Mouse (Mus musculus) intestine, postnatal 0 days (tissue): ENCODE measurements around the gene Gm10490. TPM values are rescaled to one million over a fixed set of nuclear protein-coding genes. Genes with fewer than 3 reads are reported as not detected.
"Not testable (repeated sequence)": the region's sequence is repeated elsewhere in the genome, so short reads cannot be mapped to it uniquely, and the experiment has no call there.

Experiments
- ATAC-seq: fragments of 200-750 bp; cut with Nextera tagmentation; 2 replicates; pipeline ENCODE4 v1.8.0; 2017; ENCODE audit warnings: mild to moderate bottlenecking, moderate TSS enrichment, moderate library complexity
- H3K27ac ChIP-seq: fragments of 300-500 bp; sonication (generic); 2 replicates; pipeline ENCODE4 v1.5.1; 2014; ENCODE audit warnings: mild to moderate bottlenecking, low read depth, low read length, moderate library complexity
- H3K27me3 ChIP-seq: fragments of 300-500 bp; sonication (generic); replicated peaks from 2 replicates; pipeline ENCODE4 v1.6.1; 2014; ENCODE audit warnings: low read length, mixed read lengths; ENCODE audit not compliant: control insufficient read depth, insufficient read depth
- H3K36me3 ChIP-seq: fragments of 300-500 bp; sonication (generic); 2 replicates; pipeline ENCODE4 v1.6.1; 2014; ENCODE audit warnings: mild to moderate bottlenecking, moderate library complexity; ENCODE audit not compliant: control insufficient read depth, insufficient read depth
- H3K4me1 ChIP-seq: fragments of 300-500 bp; sonication (generic); replicated peaks from 2 replicates; pipeline ENCODE4 v1.6.1; 2014; ENCODE audit warnings: antibody characterized with exemption, low read length, mixed read lengths; ENCODE audit not compliant: control insufficient read depth, insufficient read depth
- H3K4me2 ChIP-seq: fragments of 300-500 bp; sonication (generic); replicated peaks from 2 replicates; pipeline ENCODE4 v1.6.1; 2014; ENCODE audit warnings: low read depth, mild to moderate bottlenecking, moderate library complexity
- H3K4me3 ChIP-seq: fragments of 300-500 bp; sonication (generic); 2 replicates; pipeline ENCODE4 v1.5.1; 2014; ENCODE audit warnings: low read depth, low read length
- H3K9ac ChIP-seq: fragments of 300-500 bp; sonication (generic); 2 replicates; pipeline ENCODE4 v1.6.1; 2014; ENCODE audit warnings: mild to moderate bottlenecking, low read depth, low read length
- H3K9me3 ChIP-seq: fragments of 300-500 bp; sonication (generic); 2 replicates; pipeline ENCODE4 v1.6.1; 2016; ENCODE audit warnings: mixed run types; ENCODE audit not compliant: control insufficient read depth
- CTCF ChIP-seq: sonication (generic); IDR thresholded peaks from 2 replicates; pipeline ENCODE4 v1.5.1; 2016; ENCODE audit warnings: low read depth, mild to moderate bottlenecking, control low read depth, antibody characterized with exemption, moderate library complexity
- WGBS: fragments of 180-500 bp; shearing (Covaris S2); extraction: QIAGEN DNeasy Blood & Tissue Kit; methylation state at CpG from one replicate; pipeline ENCODE4 v1.1.7; 2014; 5-methylcytosine and 5-hydroxymethylcytosine counted together
- polyA plus RNA-seq: library from polyadenylated mRNA; unstranded; fragments of >200 nt; fragmentation: Nextera tagmentation; extraction: Ambion mirVana; gene quantifications from 2 replicates; pipeline ENCODE4 v1.2.1, GENCODE M21; 2015

Gene Gm10490
- not detected in 2 replicates for polyA plus RNA-seq

GRCm38 (mm10) chrX:7909242-7909641, at the start of gene Gm10490:
Gm10490 (plus strand) TSS chrX:7909542.
- H3K9ac ChIP-seq, H3K27me3 ChIP-seq, H3K27ac ChIP-seq, H3K4me2 ChIP-seq, H3K4me3 ChIP-seq, H3K4me1 ChIP-seq, H3K9me3 ChIP-seq, ATAC-seq, H3K36me3 ChIP-seq: not testable (repeated sequence)
- 92% methylated on average over 4 of the region's 4 CpGs for WGBS

GRCm38 (mm10) chrX:7863181-7863580, 46.2 kb upstream of the Gm10490 start:
- no peak overlapping the region for H3K4me2 ChIP-seq
- H3K9ac ChIP-seq: no peak overlapping the region
- H3K4me1 ChIP-seq: no peaks in the 10 kb centered on the region
- no peaks in the 10 kb centered on the region for H3K27me3 ChIP-seq
- no peak overlapping the region for H3K4me3 ChIP-seq
- H3K36me3 ChIP-seq: peaks cover 6% of the 10 kb centered on the region; the same call in 1 of the 2 replicates
- no peak for TF ChIP-seq CTCF
- no peak overlapping the region for H3K27ac ChIP-seq
- no peaks in the 10 kb centered on the region for H3K9me3 ChIP-seq
- 80% methylated on average over 1 of the region's 1 CpGs for WGBS
- no peak for ATAC-seq

GRCm38 (mm10) chrX:7864551-7864950, 44.8 kb upstream of the Gm10490 start:
- H3K4me3 ChIP-seq: no peak overlapping the region
- H3K27me3 ChIP-seq: no peaks in the 10 kb centered on the region
- H3K27ac ChIP-seq: no peak overlapping the region
- H3K4me2 ChIP-seq: no peak overlapping the region
- H3K36me3 ChIP-seq: peaks cover 6% of the 10 kb centered on the region; the same call in 1 of the 2 replicates
- no peaks in the 10 kb centered on the region for H3K4me1 ChIP-seq
- no peak for TF ChIP-seq CTCF
- WGBS: 78% methylated on average over 3 of the region's 3 CpGs
- H3K9me3 ChIP-seq: no peaks in the 10 kb centered on the region
- ATAC-seq: no peak
- no peak overlapping the region for H3K9ac ChIP-seq

GRCm38 (mm10) chrX:7865343-7865742, 44.0 kb upstream of the Gm10490 start:
- TF ChIP-seq CTCF: no peak

GRCm38 (mm10) chrX:7865786-7866185, 43.6 kb upstream of the Gm10490 start:
- WGBS: 49% methylated on average over 2 of the region's 2 CpGs
- no peak overlapping the region for H3K9ac ChIP-seq
- no peaks in the 10 kb centered on the region for H3K9me3 ChIP-seq
- no peak for TF ChIP-seq CTCF
- no peak for ATAC-seq
- no peaks in the 10 kb centered on the region for H3K27me3 ChIP-seq
- H3K4me3 ChIP-seq: no peak overlapping the region
- no peak overlapping the region for H3K4me2 ChIP-seq
- no peak overlapping the region for H3K27ac ChIP-seq
- peaks cover 6% of the 10 kb centered on the region; the same call in 1 of the 2 replicates for H3K36me3 ChIP-seq
- H3K4me1 ChIP-seq: no peaks in the 10 kb centered on the region

More at GRCm38 (mm10) chrX:7865343-7865742, 44.0 kb upstream of the Gm10490 start:
- Histone ChIP-seq H3K4me1 (no peaks in the 10 kb centered on the region), H3K4me2 (no peak overlapping the region), H3K27ac (no peak overlapping the region), H3K27me3 (no peaks in the 10 kb centered on the region), H3K9ac (no peak overlapping the region), H3K36me3 (peaks cover 6% of the 10 kb centered on the region; the same call in 1 of the 2 replicates), H3K9me3 (no peaks in the 10 kb centered on the region), H3K4me3 (no peak overlapping the region)
- WGBS: 61% methylated on average over 2 of the region's 2 CpGs
- no peak for ATAC-seq

GRCm38 (mm10) chrX:7867141-7867540, 42.2 kb upstream of the Gm10490 start:
- no peak for ATAC-seq
- 88% methylated on average over 1 of the region's 1 CpGs for WGBS

GRCm38 (mm10) chrX:7868506-7868905, 40.8 kb upstream of the Gm10490 start:
- H3K36me3 ChIP-seq: peaks cover 6% of the 10 kb centered on the region; the same call in 1 of the 2 replicates
- no peak overlapping the region for H3K27ac ChIP-seq
- 73% methylated on average over 2 of the region's 2 CpGs for WGBS
- no peak for TF ChIP-seq CTCF
- H3K27me3 ChIP-seq: no peaks in the 10 kb centered on the region
- H3K4me1 ChIP-seq: no peaks in the 10 kb centered on the region
- H3K9ac ChIP-seq: no peak overlapping the region
- no peak overlapping the region for H3K4me3 ChIP-seq
- ATAC-seq: no peak
- no peak overlapping the region for H3K4me2 ChIP-seq
- no peaks in the 10 kb centered on the region for H3K9me3 ChIP-seq

More at GRCm38 (mm10) chrX:7867141-7867540, 42.2 kb upstream of the Gm10490 start:
- H3K9me3 ChIP-seq: no peaks in the 10 kb centered on the region
- no peak overlapping the region for H3K4me2 ChIP-seq
- H3K9ac ChIP-seq: no peak overlapping the region
- TF ChIP-seq CTCF: no peak
- H3K4me3 ChIP-seq: no peak overlapping the region
- no peak overlapping the region; the same call in 1 of the 2 replicates for H3K27ac ChIP-seq
- H3K36me3 ChIP-seq: peaks cover 6% of the 10 kb centered on the region; the same call in 1 of the 2 replicates
- no peaks in the 10 kb centered on the region for H3K27me3 ChIP-seq
- H3K4me1 ChIP-seq: no peaks in the 10 kb centered on the region
